Mouse (Mus musculus) liver, embryonic 14.5 days (tissue): ENCODE results near the gene Ccin.

ENCODE experiments used
- CTCF ChIP-seq: IDR thresholded peaks from 2 replicates; pipeline ENCODE4 v1.5.1; 2016; ENCODE audit warnings: antibody characterized with exemption, low read depth, control low read depth
- EP300 ChIP-seq: IDR thresholded peaks from 2 replicates; pipeline ENCODE4 v1.6.1; 2016; ENCODE audit warnings: antibody characterized with exemption, low read depth

GRCm38 (mm10) chr4:43976223-43976740 lies 7.0 kb upstream of the Ccin start:
- no peak for TF ChIP-seq CTCF
- no peak for TF ChIP-seq EP300
